Mouse (Mus musculus): ENCODE data around the gene 2810006K23Rik. TPM values are rescaled to one million over a fixed set of nuclear protein-coding genes. Genes with fewer than 3 reads are reported as not detected.
"Not testable (repeated sequence)": the region's sequence is repeated elsewhere in the genome, so short reads cannot be mapped to it uniquely, and the experiment has no call there.

The 2810006K23Rik gene
- total and polyA plus RNA-seq, 2 experiments = 5.1 to 7.3 TPM

GRCm38 (mm10) chr5:124334392-124334791 is 6.5 kb downstream of the 2810006K23Rik start:
- Histone ChIP-seq H3K79me2 (ENCODE audit: control insufficient read depth, insufficient read depth, low read length) (no peaks in the 10 kb centered on the region), H3K9ac (ENCODE audit: low read depth, low read length) (no peak overlapping the region), H3K27me3 (ENCODE audit: control insufficient read depth, insufficient read depth, low read length) (no peaks in the 10 kb centered on the region), H3K27ac (replicated peaks; ENCODE audit: insufficient read depth, low read depth, low read length) (no peak overlapping the region), H3K4me3 (ENCODE audit: insufficient read depth, low read depth, low read length) (no peak overlapping the region), H3K36me3 (ENCODE audit: control insufficient read depth, insufficient read depth, low read length) (no peaks in the 10 kb centered on the region), H3K4me1 (ENCODE audit: control insufficient read depth, insufficient read depth, low read length) (no peaks in the 10 kb centered on the region)
- WGBS = 69% methylated on average over 6 of the region's 6 CpGs
- TF ChIP-seq CTCF (IDR thresholded peaks at IDR 0.05; ENCODE audit: low read depth, low read length) = no peak
- TF ChIP-seq POLR2A (IDR thresholded peaks at IDR 0.05; ENCODE audit: extremely low read depth, insufficient read depth, low read length) = no peak
- no peak for DNase-seq (ENCODE audit: extremely low read depth, low read depth, low spot score)

- no peak overlapping the region for H3K27ac ChIP-seq (replicated peaks; ENCODE audit: insufficient read depth, low read depth, low read length)
- DNase-seq (ENCODE audit: extremely low read depth, low read depth, low spot score) = no peak
- 93% methylated on average over 9 of the region's 9 CpGs for WGBS
- TF ChIP-seq POLR2A (IDR thresholded peaks at IDR 0.05; ENCODE audit: extremely low read depth, insufficient read depth, low read length) (no peak), CTCF (IDR thresholded peaks at IDR 0.05; ENCODE audit: low read depth, low read length) (no peak)
- H3K36me3 ChIP-seq (ENCODE audit: control insufficient read depth, insufficient read depth, low read length) = no peaks in the 10 kb centered on the region
- H3K79me2 ChIP-seq (ENCODE audit: control insufficient read depth, insufficient read depth, low read length) = no peaks in the 10 kb centered on the region
- H3K9ac ChIP-seq (ENCODE audit: low read depth, low read length) = no peak overlapping the region
- H3K4me3 ChIP-seq (ENCODE audit: insufficient read depth, low read depth, low read length) = no peak overlapping the region
- H3K27me3 ChIP-seq (ENCODE audit: control insufficient read depth, insufficient read depth, low read length) = no peaks in the 10 kb centered on the region
- H3K4me1 ChIP-seq (ENCODE audit: control insufficient read depth, insufficient read depth, low read length) = no peaks in the 10 kb centered on the region
Measured at GRCm38 (mm10) chr5:124337103-124337502, 9.2 kb downstream of the 2810006K23Rik start.

- H3K27ac ChIP-seq (replicated peaks; ENCODE audit: insufficient read depth, low read depth, low read length) = no peak overlapping the region
- no peaks in the 10 kb centered on the region for H3K79me2 ChIP-seq (ENCODE audit: control insufficient read depth, insufficient read depth, low read length)
- WGBS = 80% methylated on average over 9 of the region's 9 CpGs
- DNase-seq (ENCODE audit: extremely low read depth, low read depth, low spot score) = no peak
- H3K4me1 ChIP-seq (ENCODE audit: control insufficient read depth, insufficient read depth, low read length) = no peaks in the 10 kb centered on the region
- TF ChIP-seq CTCF (IDR thresholded peaks at IDR 0.05; ENCODE audit: low read depth, low read length) = no peak
- TF ChIP-seq POLR2A (IDR thresholded peaks at IDR 0.05; ENCODE audit: extremely low read depth, insufficient read depth, low read length) = no peak
- H3K27me3 ChIP-seq (ENCODE audit: control insufficient read depth, insufficient read depth, low read length) = no peaks in the 10 kb centered on the region
- H3K36me3 ChIP-seq (ENCODE audit: control insufficient read depth, insufficient read depth, low read length) = no peaks in the 10 kb centered on the region
- H3K4me3 ChIP-seq (ENCODE audit: insufficient read depth, low read depth, low read length) = no peak overlapping the region
- no peak overlapping the region for H3K9ac ChIP-seq (ENCODE audit: low read depth, low read length)
Measured at GRCm38 (mm10) chr5:124337909-124338308, 10.0 kb downstream of the 2810006K23Rik start.

- no peaks in the 10 kb centered on the region for H3K36me3 ChIP-seq (ENCODE audit: control insufficient read depth, insufficient read depth, low read length)
- H3K4me1 ChIP-seq (ENCODE audit: control insufficient read depth, insufficient read depth, low read length) = no peaks in the 10 kb centered on the region
- no peak overlapping the region for H3K9ac ChIP-seq (ENCODE audit: low read depth, low read length)
- no peaks in the 10 kb centered on the region for H3K79me2 ChIP-seq (ENCODE audit: control insufficient read depth, insufficient read depth, low read length)
- H3K27ac ChIP-seq (replicated peaks; ENCODE audit: insufficient read depth, low read depth, low read length) = no peak overlapping the region
- no peak overlapping the region for H3K4me3 ChIP-seq (ENCODE audit: insufficient read depth, low read depth, low read length)
- TF ChIP-seq CTCF (IDR thresholded peaks at IDR 0.05; ENCODE audit: low read depth, low read length) (no peak), POLR2A (IDR thresholded peaks at IDR 0.05; ENCODE audit: extremely low read depth, insufficient read depth, low read length) (no peak)
- no peaks in the 10 kb centered on the region for H3K27me3 ChIP-seq (ENCODE audit: control insufficient read depth, insufficient read depth, low read length)
- WGBS = 96% methylated on average over 8 of the region's 8 CpGs
- DNase-seq (ENCODE audit: extremely low read depth, low read depth, low spot score) = no peak
Measured at GRCm38 (mm10) chr5:124338791-124339190, 10.9 kb downstream of the 2810006K23Rik start.

GRCm38 (mm10) chr5:124341753-124342339 is 14.0 kb downstream of the 2810006K23Rik start:
- not testable (repeated sequence) for H3K27ac ChIP-seq (replicated peaks; ENCODE audit: insufficient read depth, low read depth, low read length); H3K79me2 ChIP-seq (ENCODE audit: control insufficient read depth, insufficient read depth, low read length); DNase-seq (ENCODE audit: extremely low read depth, low read depth, low spot score); H3K4me1 ChIP-seq (ENCODE audit: control insufficient read depth, insufficient read depth, low read length); H3K9ac ChIP-seq (ENCODE audit: low read depth, low read length); H3K27me3 ChIP-seq (ENCODE audit: control insufficient read depth, insufficient read depth, low read length); H3K4me3 ChIP-seq (ENCODE audit: insufficient read depth, low read depth, low read length)
- peaks cover 12% of the 10 kb centered on the region for H3K36me3 ChIP-seq (ENCODE audit: control insufficient read depth, insufficient read depth, low read length)
- WGBS = 75% methylated on average over 6 of the region's 6 CpGs

- no peaks in the 10 kb centered on the region for H3K27me3 ChIP-seq (ENCODE audit: control insufficient read depth, insufficient read depth, low read length)
- WGBS = 81% methylated on average over 8 of the region's 8 CpGs
- TF ChIP-seq CTCF (IDR thresholded peaks at IDR 0.05; ENCODE audit: low read depth, low read length) (no peak), POLR2A (IDR thresholded peaks at IDR 0.05; ENCODE audit: extremely low read depth, insufficient read depth, low read length) (no peak)
- no peak overlapping the region for H3K27ac ChIP-seq (replicated peaks; ENCODE audit: insufficient read depth, low read depth, low read length)
- no peak overlapping the region for H3K9ac ChIP-seq (ENCODE audit: low read depth, low read length)
- no peak overlapping the region for H3K4me3 ChIP-seq (ENCODE audit: insufficient read depth, low read depth, low read length)
- H3K36me3 ChIP-seq (ENCODE audit: control insufficient read depth, insufficient read depth, low read length) = peaks cover 12% of the 10 kb centered on the region
- H3K4me1 ChIP-seq (ENCODE audit: control insufficient read depth, insufficient read depth, low read length) = no peaks in the 10 kb centered on the region
- DNase-seq (ENCODE audit: extremely low read depth, low read depth, low spot score) = no peak
- no peaks in the 10 kb centered on the region for H3K79me2 ChIP-seq (ENCODE audit: control insufficient read depth, insufficient read depth, low read length)
Measured at GRCm38 (mm10) chr5:124342897-124343296, 15.0 kb downstream of the 2810006K23Rik start.
